Mouse (Mus musculus) WW6 (cell line): ENCODE results near the gene Tmprss11f.
"Not testable (repeated sequence)": the region's sequence is repeated elsewhere in the genome, so short reads cannot be mapped to it uniquely, and the experiment has no call there.

Experiments used
- DNase-seq: peaks from one replicate; pipeline ENCODE4 v3.0.0-alpha.2; 2013; ENCODE audit warnings: low read depth, low spot score

Tmprss11f gene

GRCm38 (mm10) chr5:86632324-86632723 lies at the start of gene Tmprss11f:
Tmprss11f (minus strand) TSS chr5:86632424.
- no peak for DNase-seq

DNA sequence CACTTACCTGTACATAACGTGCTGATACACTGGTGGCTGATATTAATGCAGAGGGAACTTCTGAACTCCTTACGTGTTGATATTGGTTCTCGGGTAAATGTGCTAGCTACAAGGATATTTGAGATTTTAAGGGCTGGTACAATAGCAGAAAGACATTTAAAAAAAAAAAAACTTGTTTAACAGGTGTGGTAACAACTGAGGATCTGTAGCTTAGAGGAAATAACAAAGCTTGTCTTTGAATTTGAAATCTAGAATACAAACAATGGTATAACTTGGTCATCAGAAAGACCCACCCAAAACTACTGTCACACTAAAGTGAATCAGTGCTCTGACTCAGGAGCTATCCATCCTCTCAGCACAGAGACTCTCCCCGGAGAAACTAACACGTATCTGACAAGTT lies 44.0 kb upstream of the Tmprss11f start, which contains the start of gene Tmprss11b:
Tmprss11b (minus strand) TSS at position 101 of the 400 bp plus-strand sequence.
- DNase-seq: no peak

DNA sequence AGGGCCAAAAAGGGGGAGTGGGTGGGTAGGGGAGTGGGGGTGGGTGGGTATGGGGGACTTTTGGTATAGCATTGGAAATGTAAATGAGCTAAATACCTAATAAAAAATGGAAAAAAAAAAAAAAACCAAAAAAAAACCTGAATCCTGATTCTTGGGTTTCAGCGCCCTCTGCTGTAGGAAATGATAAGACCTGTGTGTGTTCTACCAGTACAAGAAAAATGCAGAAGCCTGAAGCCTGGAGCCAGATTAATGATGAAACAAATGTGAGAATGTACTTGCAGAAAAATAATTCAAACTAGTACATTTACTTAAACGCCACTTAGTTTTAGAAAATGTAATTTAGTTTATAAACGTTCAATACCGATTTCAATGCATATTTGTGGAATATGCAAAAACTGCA lies 17.0 kb upstream of the Tmprss11f start:
- DNase-seq: peak; percentile 3

DNA sequence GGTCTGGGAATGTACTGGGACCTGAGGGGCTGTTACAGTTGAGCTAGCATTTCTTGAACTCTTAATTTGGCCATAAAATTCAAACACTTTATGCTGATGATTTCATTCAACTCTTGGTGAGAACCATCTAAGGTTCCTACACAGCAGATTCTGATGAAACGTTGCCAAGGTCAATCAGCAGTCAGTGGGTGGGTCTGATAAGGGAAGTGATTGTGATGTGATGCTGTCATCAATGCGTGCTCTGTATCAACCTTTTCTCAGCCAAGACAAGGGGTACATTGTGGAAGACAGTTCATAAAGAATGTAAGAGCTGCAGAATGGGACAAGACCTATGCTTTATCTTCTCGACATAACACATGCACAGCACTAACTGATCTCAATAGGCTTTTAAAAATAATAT lies 8.6 kb upstream of the Tmprss11f start:
- DNase-seq: no peak

DNA sequence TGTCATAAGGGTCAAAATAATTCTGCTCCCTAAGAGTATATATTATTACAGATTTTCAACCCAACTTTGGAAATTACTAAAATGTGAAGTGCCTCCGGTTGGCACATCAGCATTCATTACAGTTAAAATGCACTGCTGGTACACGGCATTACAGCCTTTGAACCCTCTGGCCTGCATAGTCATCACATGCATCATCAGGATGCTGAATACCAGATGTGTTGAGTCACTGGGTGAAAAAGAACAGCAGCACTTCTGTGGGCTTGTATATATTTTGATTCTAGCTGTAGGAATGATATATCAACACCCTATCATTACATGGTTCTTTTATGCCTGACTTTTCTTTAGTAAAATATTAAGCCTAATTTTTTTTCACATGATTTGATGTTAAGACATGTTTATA lies 1.5 kb downstream of the Tmprss11f start:
- no peak for DNase-seq

- no peak for DNase-seq
Measured at GRCm38 (mm10) chr5:86621778-86622177, 10.4 kb downstream of the Tmprss11f start.

DNA sequence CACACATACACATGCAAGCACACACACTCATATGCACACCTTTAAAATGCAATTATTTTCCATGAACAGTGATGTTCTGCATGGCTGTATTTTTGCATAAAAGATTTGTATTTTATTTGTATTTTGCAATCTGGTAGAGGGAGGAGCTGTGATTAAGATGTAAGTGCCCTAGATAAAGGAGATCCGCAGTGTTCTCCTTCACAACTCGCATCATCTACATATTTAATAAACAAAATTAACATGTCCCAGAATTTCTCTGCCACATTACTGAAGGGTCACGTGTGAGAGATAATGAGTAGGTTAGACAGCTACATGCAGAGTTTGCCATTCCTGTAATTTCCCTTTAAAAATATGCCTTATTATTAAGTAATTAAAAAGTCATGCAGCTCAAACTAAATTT lies 46.3 kb downstream of the Tmprss11f start:
- DNase-seq: no peak

DNA sequence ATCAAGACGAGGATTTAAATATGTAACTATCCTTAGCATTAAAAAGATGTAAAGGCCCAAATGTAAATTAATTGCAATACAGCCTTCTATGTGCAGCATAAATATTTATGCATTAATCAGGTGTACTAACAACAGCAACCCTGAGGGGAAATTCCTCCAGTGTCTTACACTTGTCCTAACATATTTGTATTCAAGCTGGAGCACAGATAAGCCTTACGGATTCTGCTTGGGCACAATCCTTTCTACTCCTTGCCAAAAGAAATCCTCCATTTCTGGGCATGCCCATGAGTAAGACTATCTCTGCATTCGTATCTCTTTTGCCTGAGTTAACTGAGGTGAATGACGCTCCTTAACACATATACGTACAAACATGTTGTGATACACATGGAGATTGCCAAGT lies 49.6 kb downstream of the Tmprss11f start:
- DNase-seq: no peak

GRCm38 (mm10) chr5:86581998-86582397 lies 50.2 kb downstream of the Tmprss11f start:
- DNase-seq: no peak

DNA sequence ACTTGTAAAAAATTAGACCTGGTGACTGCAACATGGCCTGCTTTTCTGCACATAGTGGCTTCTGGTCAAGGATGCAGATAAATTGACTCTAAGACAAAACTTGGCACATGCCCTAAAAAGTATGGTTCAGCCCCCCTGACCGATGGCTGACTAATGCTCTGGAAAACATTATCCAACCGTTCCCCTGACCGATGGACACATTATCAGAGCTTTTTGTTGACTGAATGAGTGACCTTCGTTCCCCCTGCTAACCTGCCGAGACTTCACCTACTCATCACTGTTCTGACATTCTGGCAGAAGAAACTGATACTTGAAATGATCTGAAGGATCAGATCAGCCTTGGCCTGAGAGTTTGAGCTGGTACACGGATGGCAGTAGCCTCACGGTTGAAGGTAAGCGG lies 53.5 kb downstream of the Tmprss11f start:
- not testable (repeated sequence) for DNase-seq

GRCm38 (mm10) chr5:86546693-86547092 lies 85.5 kb downstream of the Tmprss11f start:
- no peak for DNase-seq

DNA sequence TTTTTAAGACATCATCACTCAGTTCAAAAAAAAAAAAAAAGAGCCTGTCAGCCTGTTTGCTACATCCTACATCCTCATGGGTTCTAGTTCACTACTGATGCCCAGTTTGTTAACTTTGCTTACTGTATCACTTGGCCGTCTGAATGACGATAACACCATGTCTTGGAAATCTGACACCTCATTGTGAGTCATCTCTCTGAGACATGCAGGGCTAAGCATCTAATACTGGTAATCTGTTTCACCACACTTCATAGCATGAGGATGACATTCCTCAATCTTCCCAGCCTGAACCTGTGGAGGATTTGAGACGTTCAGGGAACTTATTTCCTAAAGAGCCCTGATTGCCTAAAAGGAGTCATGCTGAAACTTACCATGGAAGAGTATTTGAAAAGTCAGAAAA lies 91.6 kb downstream of the Tmprss11f start:
- no peak for DNase-seq

- DNase-seq: no peak
Measured at GRCm38 (mm10) chr5:86528725-86529124, 103.5 kb downstream of the Tmprss11f start.

DNA sequence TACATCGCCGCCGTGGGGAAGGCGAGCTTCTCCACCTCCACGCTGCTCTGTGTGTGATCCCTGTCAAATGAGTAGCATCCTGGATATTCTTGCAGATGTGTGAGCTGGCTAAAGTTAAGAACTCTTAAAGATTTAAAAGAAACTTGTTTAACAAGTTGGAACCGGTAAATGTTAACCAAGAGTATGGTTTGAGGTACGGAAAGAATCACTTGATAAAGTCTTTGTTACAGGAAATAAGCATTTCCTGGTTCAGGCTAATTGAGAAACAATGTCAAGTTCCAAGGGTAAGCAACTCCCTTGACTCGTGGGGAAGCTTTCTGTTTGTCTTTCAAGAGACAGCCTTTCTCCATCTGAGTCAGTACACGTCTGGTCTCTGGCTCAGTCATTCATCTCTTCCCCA lies 113.7 kb downstream of the Tmprss11f start, which contains the start of gene Tmprss11g:
Tmprss11g (minus strand) TSS at position 101 of the 400 bp plus-strand sequence.
- DNase-seq: no peak

- DNase-seq: no peak
Measured at GRCm38 (mm10) chr5:86511538-86511937, 120.7 kb downstream of the Tmprss11f start.

- DNase-seq: no peak
Measured at GRCm38 (mm10) chr5:86493453-86493852, 138.8 kb downstream of the Tmprss11f start.

- no peak for DNase-seq
Measured at GRCm38 (mm10) chr5:86482562-86482961, 149.7 kb downstream of the Tmprss11f start.

- no peak for DNase-seq
Measured at GRCm38 (mm10) chr5:86482031-86482430, 150.2 kb downstream of the Tmprss11f start.

DNA sequence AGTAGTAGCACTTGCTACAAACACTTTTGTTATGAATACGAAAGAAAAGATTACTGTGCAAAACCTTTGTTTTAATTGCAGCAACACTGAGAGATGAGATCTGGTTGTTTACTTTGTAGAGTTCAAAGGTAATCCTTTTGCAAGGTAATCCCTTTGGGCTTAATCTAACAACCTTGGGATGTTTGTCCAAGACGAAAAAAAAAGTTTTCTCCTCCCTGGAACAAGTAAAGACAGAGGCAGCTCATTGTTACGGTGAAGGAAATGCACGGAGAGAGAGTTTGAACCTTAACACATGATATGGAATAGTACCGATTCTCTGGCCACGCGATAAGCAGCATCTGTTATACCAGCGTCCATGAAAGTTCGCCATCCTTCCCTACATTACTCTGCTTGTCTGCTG lies 158.4 kb downstream of the Tmprss11f start:
- DNase-seq: no peak
